Mouse (Mus musculus): ENCODE data around the gene Tmem121.

The Tmem121 gene

GRCm38 (mm10) chr12:113149341-113149740 lies 36.4 kb upstream of the Tmem121 start:
- peak; percentile 67 for DNase-seq (ENCODE audit: low read depth)

GRCm38 (mm10) chr12:113149896-113150295 lies 35.8 kb upstream of the Tmem121 start:
- peak; percentile 59 for DNase-seq (ENCODE audit: low read depth)

GRCm38 (mm10) chr12:113150591-113150990 lies 35.1 kb upstream of the Tmem121 start:
- DNase-seq (ENCODE audit: low read depth): no peak

GRCm38 (mm10) chr12:113151046-113151445 lies 34.7 kb upstream of the Tmem121 start:
- peak; percentile 47 for DNase-seq (ENCODE audit: low read depth)

- DNase-seq (ENCODE audit: low read depth): peak; percentile 78
These were observed 34.0 kb upstream of the Tmem121 start for GRCm38 (mm10) chr12:113151661-113152271.

- peak; percentile 88 for DNase-seq (ENCODE audit: low read depth)
These were observed 33.5 kb upstream of the Tmem121 start for GRCm38 (mm10) chr12:113152272-113152661.

- peak; percentile 59 for DNase-seq (ENCODE audit: low read depth)
These were observed 32.7 kb upstream of the Tmem121 start for GRCm38 (mm10) chr12:113152991-113153525.

GRCm38 (mm10) chr12:113153971-113154370 lies 31.8 kb upstream of the Tmem121 start:
- no peak for DNase-seq (ENCODE audit: low read depth)

- DNase-seq (ENCODE audit: low read depth): no peak
These were observed 31.0 kb upstream of the Tmem121 start for GRCm38 (mm10) chr12:113154747-113155075.

GRCm38 (mm10) chr12:113155076-113155771 lies 30.5 kb upstream of the Tmem121 start:
- peak; percentile 88 for DNase-seq (ENCODE audit: low read depth)

- peak; percentile 99 for DNase-seq (ENCODE audit: low read depth)
These were observed 29.7 kb upstream of the Tmem121 start, which contains the start of gene Tedc1 for GRCm38 (mm10) chr12:113155887-113156539. TSS of gene Tedc1 (plus strand) at chr12:113156421.

GRCm38 (mm10) chr12:113156540-113156929 lies 29.2 kb upstream of the Tmem121 start:
- peak; percentile 81 for DNase-seq (ENCODE audit: low read depth)

GRCm38 (mm10) chr12:113157002-113157401 lies 28.7 kb upstream of the Tmem121 start:
- no peak for DNase-seq (ENCODE audit: low read depth)

GRCm38 (mm10) chr12:113157521-113157920 lies 28.2 kb upstream of the Tmem121 start:
- DNase-seq (ENCODE audit: low read depth): no peak

- DNase-seq (ENCODE audit: low read depth): no peak
These were observed 27.8 kb upstream of the Tmem121 start for GRCm38 (mm10) chr12:113157971-113158370.

- DNase-seq (ENCODE audit: low read depth): no peak
These were observed 22.1 kb upstream of the Tmem121 start for GRCm38 (mm10) chr12:113163561-113164006.

- DNase-seq (ENCODE audit: low read depth): peak; percentile 79
These were observed 17.6 kb upstream of the Tmem121 start for GRCm38 (mm10) chr12:113168031-113168536.

- no peak for DNase-seq (ENCODE audit: low read depth)
These were observed 8.6 kb upstream of the Tmem121 start for GRCm38 (mm10) chr12:113176960-113177725.

GRCm38 (mm10) chr12:113181020-113181419 lies 4.7 kb upstream of the Tmem121 start:
- no peak for DNase-seq (ENCODE audit: low read depth)

- no peak for DNase-seq (ENCODE audit: low read depth)
These were observed 785 bp upstream of the Tmem121 start for GRCm38 (mm10) chr12:113184945-113185344.

GRCm38 (mm10) chr12:113186326-113187010 lies 738 bp downstream of the Tmem121 start:
- no peak for DNase-seq (ENCODE audit: low read depth)
